Mouse (Mus musculus) stomach, postnatal 0 days (tissue): Measurements from ENCODE around the gene Coq2.

Source experiments
- CTCF ChIP-seq: IDR thresholded peaks from 2 replicates; pipeline ENCODE4 v1.5.1; 2016; ENCODE audit warnings: antibody characterized with exemption, low read depth, mild to moderate bottlenecking, moderate library complexity
- EP300 ChIP-seq: optimal IDR thresholded peaks from 2 replicates; pipeline ENCODE3; 2016; ENCODE audit warnings: antibody characterized with exemption

- TF ChIP-seq CTCF: no peak
- no peak for TF ChIP-seq EP300
These were observed 40.0 kb downstream of the Coq2 start for GRCm38 (mm10) chr5:100634885-100635478.
